Mouse (Mus musculus): ENCODE results near the gene Mettl21e. TPM values are rescaled to one million over a fixed set of nuclear protein-coding genes. Genes with fewer than 3 reads are reported as not detected.
"Not testable (repeated sequence)": the region's sequence is repeated elsewhere in the genome, so short reads cannot be mapped to it uniquely, and the experiment has no call there.

The Mettl21e gene
- not detected for polyA plus RNA-seq (2012; fragmentation: generic; extraction: Trizol)
- long read RNA-seq, experiment 1: 0 reads
- long read RNA-seq, experiment 2: 0 reads

GRCm38 (mm10) chr1:44218876-44219275, at the start of gene Mettl21e:
TSS of gene Mettl21e (minus strand) at chr1:44218961.
- Histone ChIP-seq H3K36me3 (ENCODE audit: control insufficient read depth, insufficient read depth) (no peaks in the 10 kb centered on the region), H3K27me3 (ENCODE audit: control insufficient read depth, insufficient read depth, insufficient read length) (no peaks in the 10 kb centered on the region), H3ac (ENCODE audit: control insufficient read depth, insufficient read length, low read depth) (no peak within 1 kb of the TSS), H3K79me3 (ENCODE audit: low read depth) (no peaks in the 10 kb centered on the region), H3K79me2 (ENCODE audit: control insufficient read depth, insufficient read depth) (no peaks in the 10 kb centered on the region), H3K4me3 (ENCODE audit: insufficient read depth, poor library complexity, severe bottlenecking) (no peak within 1 kb of the TSS)
- TF ChIP-seq MYOD1 (IDR thresholded peaks at IDR 0.05; ENCODE audit: control insufficient read depth, insufficient read length, low read depth) (no peak), FOSL1 (IDR thresholded peaks at IDR 0.05; ENCODE audit: insufficient read depth, low read length, poor library complexity, severe bottlenecking) (no peak), CTCF (IDR thresholded peaks at IDR 0.05; ENCODE audit: control insufficient read depth, insufficient read depth, insufficient read length) (no peak), MYOG (IDR thresholded peaks at IDR 0.05; ENCODE audit: control insufficient read depth, extremely low read depth, insufficient read length) (no peak), MAX (IDR thresholded peaks at IDR 0.05) (no peak), USF1 (IDR thresholded peaks at IDR 0.05; ENCODE audit: low read depth) (no peak), CEBPB (IDR thresholded peaks at IDR 0.05; ENCODE audit: low read depth) (no peak)

- H3K4me3 ChIP-seq (ENCODE audit: insufficient read depth, poor library complexity, severe bottlenecking); H3K79me3 ChIP-seq (ENCODE audit: low read depth); H3K27me3 ChIP-seq (ENCODE audit: control insufficient read depth, insufficient read depth, insufficient read length); H3K36me3 ChIP-seq (ENCODE audit: control insufficient read depth, insufficient read depth); H3K79me2 ChIP-seq (ENCODE audit: control insufficient read depth, insufficient read depth); H3ac ChIP-seq (ENCODE audit: control insufficient read depth, insufficient read length, low read depth): not testable (repeated sequence)
These were observed 21.7 kb upstream of the Mettl21e start for GRCm38 (mm10) chr1:44240440-44240839.

- no peaks in the 10 kb centered on the region for H3K79me2 ChIP-seq (ENCODE audit: control insufficient read depth, insufficient read depth)
- H3K79me3 ChIP-seq (ENCODE audit: low read depth): no peaks in the 10 kb centered on the region
- no peak overlapping the region for H3K4me3 ChIP-seq (ENCODE audit: insufficient read depth, poor library complexity, severe bottlenecking)
- no peak overlapping the region for H3ac ChIP-seq (ENCODE audit: control insufficient read depth, insufficient read length, low read depth)
- TF ChIP-seq CTCF (IDR thresholded peaks at IDR 0.05; ENCODE audit: control insufficient read depth, insufficient read depth, insufficient read length) (no peak), CEBPB (IDR thresholded peaks at IDR 0.05; ENCODE audit: low read depth) (no peak), FOSL1 (IDR thresholded peaks at IDR 0.05; ENCODE audit: insufficient read depth, low read length, poor library complexity, severe bottlenecking) (no peak), MYOD1 (IDR thresholded peaks at IDR 0.05; ENCODE audit: control insufficient read depth, insufficient read length, low read depth) (no peak), MYOG (IDR thresholded peaks at IDR 0.05; ENCODE audit: control insufficient read depth, extremely low read depth, insufficient read length) (no peak)
- H3K36me3 ChIP-seq (ENCODE audit: control insufficient read depth, insufficient read depth): no peaks in the 10 kb centered on the region
- no peaks in the 10 kb centered on the region for H3K27me3 ChIP-seq (ENCODE audit: control insufficient read depth, insufficient read depth, insufficient read length)
These were observed 21.2 kb upstream of the Mettl21e start for GRCm38 (mm10) chr1:44239969-44240368.

- no peaks in the 10 kb centered on the region for H3K79me3 ChIP-seq (ENCODE audit: low read depth)
- no peaks in the 10 kb centered on the region for H3K27me3 ChIP-seq (ENCODE audit: control insufficient read depth, insufficient read depth, insufficient read length)
- H3K79me2 ChIP-seq (ENCODE audit: control insufficient read depth, insufficient read depth): no peaks in the 10 kb centered on the region
- no peak for TF ChIP-seq MYOD1 (IDR thresholded peaks at IDR 0.05; ENCODE audit: control insufficient read depth, insufficient read length, low read depth)
- TF ChIP-seq CEBPB (IDR thresholded peaks at IDR 0.05; ENCODE audit: low read depth): no peak
- TF ChIP-seq MYOG (IDR thresholded peaks at IDR 0.05; ENCODE audit: control insufficient read depth, extremely low read depth, insufficient read length): no peak
- no peak for TF ChIP-seq CTCF (IDR thresholded peaks at IDR 0.05; ENCODE audit: control insufficient read depth, insufficient read depth, insufficient read length)
- no peak for TF ChIP-seq MAX (IDR thresholded peaks at IDR 0.05)
- no peak for TF ChIP-seq USF1 (IDR thresholded peaks at IDR 0.05; ENCODE audit: low read depth)
- no peak for TF ChIP-seq FOSL1 (IDR thresholded peaks at IDR 0.05; ENCODE audit: insufficient read depth, low read length, poor library complexity, severe bottlenecking)
- H3ac ChIP-seq (ENCODE audit: control insufficient read depth, insufficient read length, low read depth): no peak overlapping the region
- H3K4me3 ChIP-seq (ENCODE audit: insufficient read depth, poor library complexity, severe bottlenecking): no peak overlapping the region
- H3K36me3 ChIP-seq (ENCODE audit: control insufficient read depth, insufficient read depth): no peaks in the 10 kb centered on the region
These were observed 18.5 kb upstream of the Mettl21e start for GRCm38 (mm10) chr1:44237305-44237704.

- no peaks in the 10 kb centered on the region for H3K79me3 ChIP-seq (ENCODE audit: low read depth)
- no peaks in the 10 kb centered on the region for H3K36me3 ChIP-seq (ENCODE audit: control insufficient read depth, insufficient read depth)
- no peaks in the 10 kb centered on the region for H3K27me3 ChIP-seq (ENCODE audit: control insufficient read depth, insufficient read depth, insufficient read length)
- no peak overlapping the region for H3K4me3 ChIP-seq (ENCODE audit: insufficient read depth, poor library complexity, severe bottlenecking)
- H3ac ChIP-seq (ENCODE audit: control insufficient read depth, insufficient read length, low read depth): no peak overlapping the region
- TF ChIP-seq CEBPB (IDR thresholded peaks at IDR 0.05; ENCODE audit: low read depth): no peak
- no peak for TF ChIP-seq FOSL1 (IDR thresholded peaks at IDR 0.05; ENCODE audit: insufficient read depth, low read length, poor library complexity, severe bottlenecking)
- no peak for TF ChIP-seq MYOG (IDR thresholded peaks at IDR 0.05; ENCODE audit: control insufficient read depth, extremely low read depth, insufficient read length)
- TF ChIP-seq USF1 (IDR thresholded peaks at IDR 0.05; ENCODE audit: low read depth): no peak
- TF ChIP-seq MAX (IDR thresholded peaks at IDR 0.05): no peak
- TF ChIP-seq MYOD1 (IDR thresholded peaks at IDR 0.05; ENCODE audit: control insufficient read depth, insufficient read length, low read depth): no peak
- H3K79me2 ChIP-seq (ENCODE audit: control insufficient read depth, insufficient read depth): no peaks in the 10 kb centered on the region
These were observed 16.6 kb upstream of the Mettl21e start for GRCm38 (mm10) chr1:44235311-44235710.

GRCm38 (mm10) chr1:44234531-44234930, 15.8 kb upstream of the Mettl21e start:
- not testable (repeated sequence) for H3K79me3 ChIP-seq (ENCODE audit: low read depth); H3K4me3 ChIP-seq (ENCODE audit: insufficient read depth, poor library complexity, severe bottlenecking); H3ac ChIP-seq (ENCODE audit: control insufficient read depth, insufficient read length, low read depth); H3K27me3 ChIP-seq (ENCODE audit: control insufficient read depth, insufficient read depth, insufficient read length); H3K36me3 ChIP-seq (ENCODE audit: control insufficient read depth, insufficient read depth); H3K79me2 ChIP-seq (ENCODE audit: control insufficient read depth, insufficient read depth)

Data from C2C12 (cell line).